Mouse (Mus musculus) heart, adult 2 months (tissue): Measurements from ENCODE around the gene Acot12. TPM values are rescaled to one million over a fixed set of nuclear protein-coding genes. Genes with fewer than 3 reads are reported as not detected.
"Not testable (repeated sequence)": the region's sequence is repeated elsewhere in the genome, so short reads cannot be mapped to it uniquely, and the experiment has no call there.

ENCODE experiments used
- DNase-seq, 2 experiments: peaks; one replicate each; pipeline ENCODE4 v3.0.0; 2021
- H3K27ac ChIP-seq: fragments of 200-600 bp; 2 replicates; pipeline ENCODE4 v1.8.1; 2022
- H3K27me3 ChIP-seq: fragments of 200-500 bp; 2 replicates; pipeline ENCODE4 v1.6.1; 2012; ENCODE audit warnings: mild to moderate bottlenecking, low read length, inconsistent platforms, mixed read lengths; ENCODE audit not compliant: control insufficient read depth, insufficient read depth
- H3K36me3 ChIP-seq: fragments of 200-500 bp; 2 replicates; pipeline ENCODE4 v1.6.1; 2012; ENCODE audit warnings: low read length, inconsistent platforms; ENCODE audit not compliant: control insufficient read depth, insufficient read depth
- H3K4me1 ChIP-seq: fragments of 200-500 bp; 2 replicates; pipeline ENCODE4 v1.6.1; 2011; ENCODE audit warnings: low read length; ENCODE audit not compliant: control insufficient read depth, insufficient read depth
- H3K4me3 ChIP-seq: fragments of 200-600 bp; 2 replicates; pipeline ENCODE4 v1.8.1; 2022
- H3K79me2 ChIP-seq: fragments of 200-500 bp; replicated peaks from 2 replicates; pipeline ENCODE4 v1.6.1; 2012; ENCODE audit warnings: mild to moderate bottlenecking, inconsistent platforms, low read length, moderate library complexity, mixed read lengths; ENCODE audit not compliant: control insufficient read depth, insufficient read depth
- H3K9ac ChIP-seq: fragments of 200-500 bp; 2 replicates; pipeline ENCODE4 v1.6.1; 2012; ENCODE audit warnings: low read depth, mild to moderate bottlenecking, control low read depth, inconsistent platforms, low read length, mixed read lengths
- CTCF ChIP-seq: fragments of 200-600 bp; IDR thresholded peaks from 2 replicates; pipeline ENCODE4 v1.8.1; 2022; ENCODE audit warnings: antibody characterized with exemption, mild to moderate bottlenecking, moderate library complexity
- EP300 ChIP-seq: fragments of 200-500 bp; IDR thresholded peaks from 2 replicates; pipeline ENCODE4 v1.6.1; 2011; ENCODE audit warnings: low read depth, low read length, control low read depth; ENCODE audit not compliant: insufficient read depth
- POLR2A ChIP-seq: fragments of 200-500 bp; IDR thresholded peaks from 2 replicates; pipeline ENCODE4 v1.6.1; 2011; ENCODE audit warnings: mild to moderate bottlenecking, low read depth, low read length, control low read depth; ENCODE audit not compliant: insufficient read depth
- WGBS: fragments of 180-500 bp; shearing (Covaris S2); methylation state at CpG from one replicate; pipeline ENCODE4 v1.1.7; 2018; 5-methylcytosine and 5-hydroxymethylcytosine counted together
- intact Hi-C: fragments of 180-260 bp; cut with DNase I; formaldehyde crosslinking; loops from one replicate; pipeline ENCODE4 v1.15.1; 2025
- polyA plus RNA-seq: library from polyadenylated mRNA; depleted of rRNA; stranded (reverse); fragments of >200 nt; gene quantifications from 2 replicates; pipeline ENCODE4 v1.2.3, GENCODE M21; 2012
- total RNA-seq, 2 experiments: library from RNA; stranded (reverse); gene quantifications; 2 replicates each; pipeline ENCODE4 v1.2.3; 2021

Gene Acot12
- total and polyA plus RNA-seq, 3 experiments, result 0.16 TPM; not detected in 2

- H3K4me1 ChIP-seq, result no peaks in the 10 kb centered on the region
- H3K27me3 ChIP-seq, result no peaks in the 10 kb centered on the region
- intact Hi-C loops, result no loop called here
- H3K36me3 ChIP-seq, result no peaks in the 10 kb centered on the region
- H3K9ac ChIP-seq, result no peak overlapping the region
- H3K27ac ChIP-seq, result no peak overlapping the region
- no peak for DNase-seq
- no peak overlapping the region for H3K4me3 ChIP-seq
- TF ChIP-seq EP300 (no peak), POLR2A (no peak), CTCF (no peak)
- no peaks in the 10 kb centered on the region for H3K79me2 ChIP-seq
- WGBS, result 68% methylated on average over 4 of the region's 4 CpGs
Measured at GRCm38 (mm10) chr13:91756230-91756629, 14.9 kb downstream of the Acot12 start.

- Histone ChIP-seq H3K27ac (no peak overlapping the region), H3K9ac (no peak overlapping the region), H3K4me3 (no peak overlapping the region), H3K79me2 (no peaks in the 10 kb centered on the region), H3K36me3 (no peaks in the 10 kb centered on the region), H3K27me3 (no peaks in the 10 kb centered on the region), H3K4me1 (no peaks in the 10 kb centered on the region)
- intact Hi-C loops, result no loop called here
- 37% methylated on average over 7 of the region's 7 CpGs for WGBS
- DNase-seq, result no peak
- TF ChIP-seq CTCF (no peak), EP300 (no peak), POLR2A (no peak)
Measured at GRCm38 (mm10) chr13:91758316-91759048, 17.2 kb downstream of the Acot12 start.

DNA sequence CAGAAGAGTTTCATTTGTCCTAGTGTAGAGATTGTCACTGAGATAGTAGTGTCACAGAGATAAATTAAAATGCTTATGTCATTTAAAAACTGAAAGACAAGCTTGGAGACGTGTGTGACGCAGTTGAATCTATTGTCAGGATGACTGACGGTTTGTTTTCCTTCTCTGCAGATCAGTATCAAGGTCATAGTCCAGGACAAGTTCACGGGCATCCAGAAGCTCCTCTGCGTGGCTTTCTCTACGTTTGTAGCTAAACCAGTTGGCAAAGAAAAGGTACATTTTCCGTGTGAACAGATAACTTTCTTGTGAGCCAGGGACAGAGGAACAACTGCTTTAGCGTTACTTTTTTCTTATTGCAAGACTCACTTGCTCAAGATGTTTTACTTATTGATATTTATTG, 18.5 kb downstream of the Acot12 start:
- 58% methylated on average over 8 of the region's 8 CpGs for WGBS
- H3K79me2 ChIP-seq, result no peaks in the 10 kb centered on the region
- no peaks in the 10 kb centered on the region for H3K27me3 ChIP-seq
- intact Hi-C loops, result no loop called here
- no peak overlapping the region for H3K4me3 ChIP-seq
- no peak for DNase-seq
- no peaks in the 10 kb centered on the region for H3K4me1 ChIP-seq
- no peak for TF ChIP-seq POLR2A
- TF ChIP-seq EP300, result no peak
- no peak for TF ChIP-seq CTCF
- no peak overlapping the region for H3K9ac ChIP-seq
- no peak overlapping the region for H3K27ac ChIP-seq
- no peaks in the 10 kb centered on the region for H3K36me3 ChIP-seq

DNA sequence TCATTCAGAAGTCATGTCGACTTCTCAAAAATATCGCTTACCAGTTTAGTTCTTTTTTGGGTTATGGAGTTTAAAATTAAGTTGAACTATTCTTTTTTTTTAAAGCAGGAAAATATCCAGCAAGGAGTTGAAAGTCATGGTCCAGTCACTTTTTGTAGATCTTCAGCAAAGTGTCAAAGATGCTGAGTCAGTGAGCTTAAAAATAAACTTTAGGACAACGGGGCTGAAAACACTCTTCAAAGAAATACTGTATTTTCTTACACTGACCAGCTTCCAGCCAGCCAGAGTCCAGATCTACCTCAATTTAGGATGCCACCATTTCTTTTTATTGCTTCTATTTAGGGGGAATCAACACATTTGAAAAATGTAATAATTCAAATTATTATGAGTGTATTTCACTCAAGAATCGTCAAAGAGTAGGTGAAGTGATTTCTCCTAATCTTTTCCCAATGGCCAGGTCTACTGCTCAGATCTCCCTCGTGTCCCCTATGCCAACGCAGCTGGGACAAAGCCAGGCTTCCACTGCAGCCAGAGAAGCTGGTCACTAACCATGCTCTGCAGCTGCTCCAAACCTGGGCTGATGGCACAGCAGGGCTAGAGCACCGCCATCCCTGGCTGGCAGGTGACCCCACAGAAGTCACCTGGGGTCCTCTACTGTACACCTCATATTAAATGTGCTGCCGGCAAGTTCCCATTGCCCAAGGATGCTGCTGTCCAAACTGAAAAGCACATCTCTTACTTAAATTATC, 19.2 kb downstream of the Acot12 start:
- H3K4me1 ChIP-seq, result no peaks in the 10 kb centered on the region
- H3K79me2 ChIP-seq, result no peaks in the 10 kb centered on the region
- no peak overlapping the region for H3K27ac ChIP-seq
- no peaks in the 10 kb centered on the region for H3K27me3 ChIP-seq
- no peak overlapping the region for H3K4me3 ChIP-seq
- H3K36me3 ChIP-seq, result no peaks in the 10 kb centered on the region
- intact Hi-C loops, result no loop called here
- WGBS, result 81% methylated on average over 8 of the region's 8 CpGs
- DNase-seq, result no peak
- H3K9ac ChIP-seq, result no peak overlapping the region
- TF ChIP-seq POLR2A (no peak), CTCF (no peak), EP300 (no peak)

DNA sequence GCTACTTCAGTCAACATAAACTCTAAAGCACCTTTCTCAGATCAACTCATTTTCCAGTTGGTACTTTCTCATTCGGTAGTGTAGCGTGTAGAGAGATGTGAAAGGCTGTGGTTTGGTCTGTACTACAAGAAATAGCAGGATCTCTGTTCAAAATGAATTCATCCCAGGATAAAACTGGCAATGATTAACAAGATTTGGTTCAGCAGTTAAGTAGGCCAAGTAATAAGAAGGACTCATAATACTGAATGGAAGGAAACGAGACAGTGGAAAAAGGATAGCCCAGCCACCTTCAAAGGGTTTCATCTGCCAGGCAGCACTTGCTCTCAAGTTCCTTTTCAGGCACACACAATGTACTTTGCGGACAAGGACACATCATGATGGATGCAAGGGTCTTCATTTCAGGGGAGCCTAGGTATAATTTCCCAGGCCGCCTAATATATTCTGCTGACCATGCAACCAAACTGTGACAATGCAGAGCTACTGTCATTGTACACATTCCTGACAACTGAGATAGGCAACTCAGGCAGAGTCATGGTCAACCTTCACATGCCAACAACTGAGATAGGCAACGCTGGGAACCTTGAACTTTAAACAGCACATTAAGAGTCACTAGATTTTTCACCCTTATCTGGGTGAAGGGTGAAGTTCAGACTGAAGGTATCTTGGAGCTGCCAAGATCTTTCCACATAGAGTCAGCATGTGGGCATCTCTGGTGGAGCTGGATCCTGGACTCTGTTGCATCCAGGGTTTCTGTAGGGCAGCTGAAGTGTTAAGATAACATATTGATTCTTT, 20.5 kb downstream of the Acot12 start:
- WGBS, result 77% methylated on average over 6 of the region's 6 CpGs
- intact Hi-C loops, result no loop called here
- H3K4me3 ChIP-seq, result no peak overlapping the region
- no peaks in the 10 kb centered on the region for H3K79me2 ChIP-seq
- no peak overlapping the region for H3K27ac ChIP-seq
- H3K4me1 ChIP-seq, result no peaks in the 10 kb centered on the region
- TF ChIP-seq CTCF, result no peak
- TF ChIP-seq EP300, result no peak
- TF ChIP-seq POLR2A, result no peak
- DNase-seq, result no peak
- no peak overlapping the region for H3K9ac ChIP-seq
- H3K27me3 ChIP-seq, result no peaks in the 10 kb centered on the region
- no peaks in the 10 kb centered on the region for H3K36me3 ChIP-seq

DNA sequence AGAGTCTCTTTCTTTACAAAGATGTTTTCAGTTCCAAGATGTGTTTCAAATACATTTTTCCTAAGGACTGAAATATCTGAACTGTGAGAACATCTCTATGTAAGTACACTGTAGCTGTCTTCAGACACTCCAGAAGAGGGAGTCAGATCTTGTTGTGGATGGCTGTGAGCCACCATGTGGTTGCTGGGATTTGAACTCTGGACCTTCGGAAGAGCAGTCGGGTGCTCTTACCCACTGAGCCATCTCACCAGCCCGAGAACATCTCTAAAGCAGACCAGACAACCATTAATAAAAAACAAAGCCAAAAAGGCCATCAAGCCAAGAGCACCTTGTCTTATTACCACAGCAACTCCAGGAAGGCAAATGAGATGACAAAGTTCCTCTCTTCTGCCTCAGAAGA, 22.3 kb downstream of the Acot12 start:
- H3K27ac ChIP-seq, result not testable (repeated sequence)

More for the DNA sequence above, 22.3 kb downstream of the Acot12 start:
- H3K27me3 ChIP-seq, DNase-seq, intact Hi-C loops, H3K4me3 ChIP-seq, H3K9ac ChIP-seq, H3K36me3 ChIP-seq, H3K79me2 ChIP-seq, H3K4me1 ChIP-seq: not testable (repeated sequence)
- 88% methylated on average over 3 of the region's 3 CpGs for whole genome bisulfite sequencing
